Mouse (Mus musculus) forebrain, embryonic 16.5 days (tissue): ENCODE measurements around the gene Mink1. TPM values are rescaled to one million over a fixed set of nuclear protein-coding genes. Genes with fewer than 3 reads are reported as not detected.

Source experiments
- ATAC-seq: fragments of 200-750 bp; cut with Nextera tagmentation; 2 replicates; pipeline ENCODE4 v1.8.0; 2017; ENCODE audit warnings: mild to moderate bottlenecking, moderate library complexity
- H3K27ac ChIP-seq: fragments of 300-500 bp; sonication (generic); 2 replicates; pipeline ENCODE4 v1.5.1; 2014; ENCODE audit warnings: low read length, control low read depth
- H3K27me3 ChIP-seq: fragments of 300-500 bp; sonication (generic); replicated peaks from 2 replicates; pipeline ENCODE4 v1.6.1; 2014; ENCODE audit warnings: low read length; ENCODE audit not compliant: control insufficient read depth, insufficient read depth
- H3K36me3 ChIP-seq: fragments of 300-500 bp; sonication (generic); 2 replicates; pipeline ENCODE4 v1.6.1; 2014; ENCODE audit not compliant: control insufficient read depth, insufficient read depth
- H3K4me1 ChIP-seq: fragments of 300-500 bp; sonication (generic); replicated peaks from 2 replicates; pipeline ENCODE4 v1.6.1; 2014; ENCODE audit warnings: low read length; ENCODE audit not compliant: control insufficient read depth, insufficient read depth
- H3K4me2 ChIP-seq: fragments of 300-500 bp; sonication (generic); 2 replicates; pipeline ENCODE4 v1.6.1; 2014; ENCODE audit warnings: mild to moderate bottlenecking, low read length, control low read depth
- H3K4me3 ChIP-seq: fragments of 300-500 bp; sonication (generic); replicated peaks from 2 replicates; pipeline ENCODE4 v1.5.1; 2014; ENCODE audit warnings: mild to moderate bottlenecking, low read length, control low read depth
- H3K9ac ChIP-seq: fragments of 300-500 bp; sonication (generic); replicated peaks from 2 replicates; pipeline ENCODE4 v1.6.1; 2014; ENCODE audit warnings: low read depth, low read length, control low read depth
- H3K9me3 ChIP-seq: fragments of 300-500 bp; sonication (generic); 2 replicates; pipeline ENCODE4 v1.6.1; 2016; ENCODE audit warnings: low read length; ENCODE audit not compliant: control insufficient read depth
- WGBS: fragments of 180-500 bp; shearing (Covaris S2); extraction: QIAGEN DNeasy Blood & Tissue Kit; methylation state at CpG from one replicate; pipeline ENCODE4 v1.1.7; 2014; 5-methylcytosine and 5-hydroxymethylcytosine counted together
- polyA plus RNA-seq: library from polyadenylated mRNA; unstranded; fragments of >200 nt; fragmentation: Nextera tagmentation; extraction: Ambion mirVana; gene quantifications from 2 replicates; pipeline ENCODE4 v1.2.1, GENCODE M21; 2015

Gene Mink1
- polyA plus RNA-seq, 1 experiment from 2014 or later: 17.5 TPM

DNA sequence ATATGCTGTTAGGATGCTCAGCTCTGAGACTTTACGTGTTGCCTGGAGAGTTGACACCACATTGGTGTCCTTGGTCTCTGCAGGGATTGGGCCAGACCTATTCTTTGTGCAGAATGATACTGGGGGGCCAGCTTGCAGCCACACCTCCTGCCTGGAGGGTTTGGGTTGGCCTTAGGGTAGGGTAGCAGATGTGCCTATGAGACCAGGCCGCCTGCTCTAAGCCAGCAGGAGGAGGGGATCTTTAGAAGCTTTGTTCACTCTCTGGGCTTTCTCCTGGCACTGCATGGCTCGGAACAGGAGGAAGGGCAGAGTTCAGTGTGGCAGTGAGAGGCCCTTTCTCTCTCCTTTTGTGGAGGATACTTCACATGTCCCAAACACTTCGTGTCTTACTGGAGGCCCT, 33.4 kb downstream of the Mink1 start:
- Histone ChIP-seq H3K27me3 (no peaks in the 10 kb centered on the region), H3K4me2 (no peak overlapping the region), H3K4me3 (no peak overlapping the region), H3K9me3 (no peaks in the 10 kb centered on the region), H3K9ac (no peak overlapping the region), H3K27ac (no peak overlapping the region), H3K4me1 (0 out of 2 replicates have a peak, but pooled peaks cover 2% of the 10 kb centered on the region), H3K36me3 (no peaks in the 10 kb centered on the region; the same call in 1 of the 2 replicates)
- peak; percentile 40; the same call in 1 of the 2 replicates for ATAC-seq
- WGBS: 40% methylated on average over 4 of the region's 4 CpGs

DNA sequence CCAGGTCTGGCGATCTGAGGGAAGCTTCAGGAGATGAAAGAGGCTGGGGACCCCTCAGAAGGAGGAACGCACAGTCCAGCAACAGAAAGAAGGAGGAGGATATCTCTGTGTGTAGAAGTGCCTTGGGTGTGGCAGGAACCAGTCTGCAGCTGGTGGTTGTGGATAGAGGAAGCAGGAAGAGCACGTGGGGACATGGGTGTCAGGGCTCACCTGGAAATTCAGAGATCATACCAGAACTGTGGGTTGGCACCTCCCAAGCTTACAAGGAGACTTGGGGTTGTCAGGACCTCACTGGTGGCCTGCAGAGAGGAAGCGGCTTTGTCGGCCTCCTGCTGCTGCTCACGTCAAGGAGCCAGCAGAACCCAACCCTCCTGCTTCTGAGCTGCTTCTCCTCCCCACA, 34.6 kb downstream of the Mink1 start:
- Histone ChIP-seq H3K36me3 (peaks cover 2% of the 10 kb centered on the region), H3K9me3 (no peaks in the 10 kb centered on the region), H3K4me1 (no peaks in the 10 kb centered on the region), H3K27ac (no peak overlapping the region), H3K4me3 (no peak overlapping the region), H3K9ac (no peak overlapping the region), H3K27me3 (no peaks in the 10 kb centered on the region), H3K4me2 (no peak overlapping the region)
- no peak for ATAC-seq
- WGBS: 82% methylated on average over 6 of the region's 6 CpGs

DNA sequence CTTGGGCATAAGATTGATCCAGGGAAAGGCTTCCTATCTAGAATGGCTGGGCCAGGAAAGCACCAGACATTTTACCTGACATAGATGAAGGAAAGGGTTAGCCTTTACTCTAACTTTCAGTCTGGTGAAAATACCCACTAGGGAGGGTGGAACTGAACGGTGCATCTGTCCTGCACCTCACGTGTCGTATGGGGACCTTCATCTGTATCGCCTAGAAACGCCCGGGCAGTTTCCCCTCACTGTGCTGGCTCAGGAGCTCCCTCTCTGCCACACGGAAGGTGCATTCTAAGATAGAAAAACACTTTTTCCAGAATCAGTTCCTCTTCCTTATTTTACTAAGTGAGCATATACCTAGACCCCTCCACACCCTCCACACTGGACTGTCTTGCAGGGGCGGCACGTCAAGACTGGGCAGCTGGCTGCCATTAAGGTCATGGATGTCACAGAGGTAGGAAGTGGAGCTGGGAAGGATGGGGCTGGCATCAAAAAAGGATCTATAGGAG, 35.8 kb downstream of the Mink1 start:
- no peak overlapping the region for H3K4me3 ChIP-seq
- no peak for ATAC-seq
- H3K9ac ChIP-seq: no peak overlapping the region
- no peaks in the 10 kb centered on the region for H3K27me3 ChIP-seq
- no peaks in the 10 kb centered on the region for H3K4me1 ChIP-seq
- H3K27ac ChIP-seq: no peak overlapping the region
- 91% methylated on average over 9 of the region's 9 CpGs for whole genome bisulfite sequencing
- H3K4me2 ChIP-seq: no peak overlapping the region
- H3K9me3 ChIP-seq: no peaks in the 10 kb centered on the region
- H3K36me3 ChIP-seq: peaks cover 4% of the 10 kb centered on the region

DNA sequence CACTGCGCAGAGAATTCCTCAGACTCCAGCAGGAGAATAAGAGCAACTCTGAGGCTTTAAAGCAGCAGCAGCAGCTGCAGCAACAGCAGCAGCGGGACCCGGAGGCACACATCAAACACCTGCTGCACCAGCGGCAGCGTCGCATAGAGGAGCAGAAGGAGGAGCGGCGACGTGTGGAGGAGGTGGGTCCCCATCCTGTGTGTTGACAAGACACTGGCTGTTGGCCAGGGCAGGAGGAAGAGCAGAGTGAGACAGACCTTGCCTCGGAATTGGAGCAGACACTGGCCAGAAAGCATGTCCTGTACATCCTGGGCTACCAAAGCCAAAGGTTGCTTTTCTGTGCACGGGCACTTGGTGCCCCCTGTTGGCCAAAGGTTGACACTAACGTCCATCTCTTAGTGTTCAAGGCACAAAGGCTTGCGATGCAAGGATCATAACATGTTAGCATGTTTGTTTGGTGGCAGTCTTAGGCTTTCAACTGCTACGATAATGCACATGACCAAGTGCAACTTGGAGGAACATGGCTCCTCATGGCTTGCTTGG, 42.4 kb downstream of the Mink1 start:
- ATAC-seq: no peak
- WGBS: 58% methylated on average over 14 of the region's 14 CpGs
- Histone ChIP-seq H3K27ac (no peak overlapping the region), H3K4me1 (no peaks in the 10 kb centered on the region), H3K4me3 (no peak overlapping the region), H3K36me3 (peaks cover 33% of the 10 kb centered on the region), H3K9me3 (no peaks in the 10 kb centered on the region), H3K4me2 (no peak overlapping the region), H3K9ac (no peak overlapping the region), H3K27me3 (no peaks in the 10 kb centered on the region)

DNA sequence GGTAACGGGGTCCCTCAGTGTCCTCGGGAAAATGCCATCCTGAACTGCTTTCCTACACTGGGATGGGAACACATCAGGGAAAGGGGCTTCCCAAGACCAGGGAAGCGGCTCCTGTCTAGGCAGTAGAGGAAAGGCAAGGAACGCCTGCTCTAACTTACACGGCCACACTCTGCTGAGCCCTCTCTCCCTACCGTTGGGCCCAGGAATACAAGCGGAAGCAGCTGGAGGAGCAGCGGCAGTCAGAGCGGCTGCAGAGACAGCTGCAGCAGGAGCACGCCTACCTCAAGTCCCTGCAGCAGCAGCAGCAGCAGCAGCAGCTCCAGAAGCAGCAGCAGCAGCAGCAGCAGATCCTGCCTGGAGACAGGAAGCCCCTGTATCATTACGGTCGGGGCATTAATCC, 44.0 kb downstream of the Mink1 start:
- 81% methylated on average over 12 of the region's 12 CpGs for WGBS
- Histone ChIP-seq H3K27me3 (no peaks in the 10 kb centered on the region), H3K27ac (no peak overlapping the region), H3K9ac (no peak overlapping the region), H3K4me2 (no peak overlapping the region), H3K4me1 (no peaks in the 10 kb centered on the region), H3K4me3 (no peak overlapping the region), H3K36me3 (peaks cover 33% of the 10 kb centered on the region), H3K9me3 (no peaks in the 10 kb centered on the region)
- ATAC-seq: no peak

DNA sequence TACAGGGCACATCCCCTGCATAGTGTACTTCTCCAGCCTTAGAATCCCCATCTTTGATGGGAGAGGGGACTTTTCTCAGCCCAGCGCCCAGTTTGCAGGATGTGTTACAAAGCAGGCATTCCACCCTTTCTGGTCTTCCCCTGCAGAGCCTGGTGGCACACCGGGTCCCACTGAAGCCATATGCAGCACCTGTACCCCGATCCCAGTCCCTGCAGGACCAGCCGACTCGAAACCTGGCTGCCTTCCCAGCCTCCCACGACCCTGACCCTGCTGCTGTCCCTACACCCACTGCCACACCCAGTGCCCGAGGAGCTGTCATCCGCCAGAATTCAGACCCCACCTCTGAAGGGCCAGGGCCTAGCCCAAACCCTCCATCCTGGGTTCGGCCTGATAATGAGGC, 44.9 kb downstream of the Mink1 start:
- Histone ChIP-seq H3K27ac (no peak overlapping the region), H3K36me3 (peaks cover 39% of the 10 kb centered on the region), H3K9me3 (no peaks in the 10 kb centered on the region), H3K9ac (no peak overlapping the region), H3K4me2 (no peak overlapping the region), H3K4me3 (no peak overlapping the region), H3K27me3 (no peaks in the 10 kb centered on the region), H3K4me1 (no peaks in the 10 kb centered on the region)
- ATAC-seq: no peak
- WGBS: 92% methylated on average over 9 of the region's 9 CpGs

DNA sequence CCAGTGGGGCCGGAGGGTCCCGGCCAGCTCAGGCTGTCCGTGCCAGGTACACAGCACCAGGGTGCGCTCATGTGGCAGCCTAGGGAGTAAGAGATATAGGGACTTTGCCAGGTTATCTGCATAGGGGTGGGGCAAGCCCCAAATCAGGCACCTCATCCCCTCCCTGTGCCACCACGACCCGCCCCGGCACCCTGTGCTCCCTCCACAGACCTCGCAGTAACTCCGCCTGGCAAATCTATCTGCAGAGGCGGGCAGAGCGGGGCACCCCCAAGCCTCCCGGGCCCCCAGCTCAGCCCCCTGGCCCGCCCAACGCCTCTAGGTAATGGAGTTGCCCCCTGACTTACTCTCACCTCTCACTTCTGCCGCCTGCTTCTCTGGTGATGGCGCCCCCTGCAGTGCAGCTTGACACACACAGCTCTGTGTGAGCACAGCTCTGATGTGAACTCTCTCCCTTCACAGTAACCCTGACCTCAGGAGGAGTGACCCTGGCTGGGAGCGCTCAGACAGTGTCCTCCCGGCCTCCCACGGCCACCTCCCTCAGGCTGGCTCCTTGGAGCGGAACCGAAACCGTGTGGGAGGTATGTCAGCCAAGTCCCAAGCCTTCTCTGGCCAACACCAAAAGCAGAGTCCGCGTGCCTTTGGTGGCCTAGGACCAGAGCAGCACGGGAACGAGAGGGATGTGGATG, 45.8 kb downstream of the Mink1 start:
- Histone ChIP-seq H3K9me3 (no peaks in the 10 kb centered on the region), H3K27me3 (no peaks in the 10 kb centered on the region), H3K27ac (no peak overlapping the region), H3K4me1 (no peaks in the 10 kb centered on the region), H3K9ac (no peak overlapping the region), H3K4me2 (no peak overlapping the region), H3K4me3 (no peak overlapping the region), H3K36me3 (peaks cover 44% of the 10 kb centered on the region)
- WGBS: 91% methylated on average over 26 of the region's 26 CpGs
- ATAC-seq: no peak

DNA sequence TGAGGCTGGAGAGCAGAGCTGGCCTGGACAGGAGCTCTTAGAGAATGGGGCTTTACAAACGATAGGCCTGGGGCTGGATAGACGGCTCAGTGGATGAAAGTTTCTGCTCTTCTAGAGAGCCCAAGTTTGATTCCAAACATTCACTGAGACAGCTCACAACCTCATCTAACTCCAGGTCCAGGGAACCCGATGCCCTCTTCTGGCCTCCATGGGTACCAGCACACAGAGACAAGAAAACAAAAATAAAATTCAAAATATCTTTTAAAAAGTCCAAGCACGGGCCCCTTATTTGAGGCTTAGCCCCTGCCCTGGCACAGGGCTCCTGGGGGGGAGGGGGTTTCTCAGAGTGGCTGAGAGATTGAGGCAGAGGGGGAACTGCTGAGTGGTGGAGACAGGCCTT, 48.1 kb downstream of the Mink1 start:
- 91% methylated on average over 4 of the region's 4 CpGs for WGBS
- Histone ChIP-seq H3K27me3 (no peaks in the 10 kb centered on the region), H3K4me2 (no peak overlapping the region), H3K4me3 (no peak overlapping the region), H3K9ac (no peak overlapping the region), H3K9me3 (no peaks in the 10 kb centered on the region), H3K4me1 (peaks cover 6% of the 10 kb centered on the region), H3K36me3 (peaks cover 39% of the 10 kb centered on the region), H3K27ac (no peak overlapping the region)
- no peak for ATAC-seq

DNA sequence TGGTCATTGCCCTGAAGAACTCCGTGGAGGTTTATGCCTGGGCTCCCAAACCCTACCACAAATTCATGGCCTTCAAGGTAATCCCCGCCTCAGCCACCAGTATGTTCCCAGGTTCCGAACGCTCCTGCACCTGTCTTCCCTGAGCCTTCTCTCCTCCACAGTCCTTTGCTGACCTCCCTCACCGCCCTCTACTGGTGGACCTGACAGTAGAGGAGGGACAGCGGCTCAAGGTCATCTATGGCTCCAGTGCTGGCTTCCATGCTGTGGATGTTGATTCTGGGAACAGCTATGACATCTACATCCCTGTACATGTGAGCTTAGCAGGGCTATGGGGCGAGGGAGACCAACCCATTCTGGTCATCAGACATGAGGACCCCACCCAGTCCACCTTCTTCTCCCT, 49.8 kb downstream of the Mink1 start:
- H3K4me1 ChIP-seq: peaks cover 6% of the 10 kb centered on the region
- 86% methylated on average over 7 of the region's 7 CpGs for WGBS
- H3K4me3 ChIP-seq: no peak overlapping the region
- H3K27ac ChIP-seq: no peak overlapping the region
- no peak overlapping the region for H3K4me2 ChIP-seq
- peaks cover 31% of the 10 kb centered on the region for H3K36me3 ChIP-seq
- H3K9ac ChIP-seq: no peak overlapping the region
- no peaks in the 10 kb centered on the region for H3K9me3 ChIP-seq
- ATAC-seq: no peak
- no peaks in the 10 kb centered on the region for H3K27me3 ChIP-seq
